ENCODE assay signal across 8 mouse cellular contexts in genomic region chr15:98881656-98882008, GRCm38 (mm10). TPM values are rescaled to one million over a fixed set of nuclear protein-coding genes. Genes with fewer than 3 reads are reported as not detected.
A peak's percentile ranks its signal among the peaks of the same experiment; 100 is the strongest.
DNase-seq lines count a peak whose midpoint lies in the region; ATAC-seq and TF ChIP-seq lines count a peak whose summit lies in the region.

No protein-coding gene starts in this region.

- no peaks in the 10 kb centered on the region for H3K36me3 ChIP-seq in liver, embryonic 12.5 days
- no peaks in the 10 kb centered on the region for H3K36me3 ChIP-seq in stomach, postnatal 0 days (ENCODE audit: control insufficient read depth, insufficient read depth, low read length)

- no peak for TF ChIP-seq POLR2A in cerebellum, adult 2 months (IDR thresholded peaks at IDR 0.05; ENCODE audit: borderline replicate concordance, insufficient read depth, low read length)

- H3K27ac ChIP-seq in cerebellum, adult 2 months (ENCODE audit: insufficient read depth, low read length) = 0 out of 2 replicates have a peak overlapping the region, but pooled peaks have one; percentile 10
- peak overlapping the region; percentile 80 for H3K27ac ChIP-seq in liver, embryonic 12.5 days
- H3K27ac ChIP-seq in stomach, postnatal 0 days (replicated peaks) = no peak overlapping the region

- TF ChIP-seq EP300 in stomach, postnatal 0 days (optimal IDR thresholded peaks at IDR 0.05) = no peak

- peak; percentile 22; the same call in 1 of the 2 replicates for ATAC-seq in liver, embryonic 12.5 days
- 0 out of 2 replicates have a peak, but pooled peaks have one; percentile 1 for ATAC-seq in stomach, postnatal 0 days (ENCODE audit: low FRiP score, low TSS enrichment)

- H3K9ac ChIP-seq in liver, embryonic 12.5 days = peak overlapping the region; percentile 53
- no peak overlapping the region for H3K9ac ChIP-seq in stomach, postnatal 0 days (ENCODE audit: low read length)

- no peak for DNase-seq in cerebellum, adult 2 months
- no peak for DNase-seq in cerebellum, adult 11 months
- DNase-seq in urinary bladder, adult 2 months (ENCODE audit: low spot score) = peak; percentile 18
- no peak for DNase-seq in urinary bladder, postnatal 14 days (ENCODE audit: low spot score)
- no peak for DNase-seq in stomach, postnatal 0 days (ENCODE audit: low spot score)
- DNase-seq in left cerebral cortex, postnatal 25 days (ENCODE audit: low spot score in 2 of 2) = no peak
- DNase-seq in thymus, adult 18-20 months = no peak

- H3K4me1 ChIP-seq in cerebellum, adult 2 months (ENCODE audit: control insufficient read depth, insufficient read depth, low read length) = no peaks in the 10 kb centered on the region
- peaks cover 37% of the 10 kb centered on the region for H3K4me1 ChIP-seq in liver, embryonic 12.5 days
- 0 out of 2 replicates have a peak, but pooled peaks cover 3% of the 10 kb centered on the region for H3K4me1 ChIP-seq in stomach, postnatal 0 days (replicated peaks; ENCODE audit: control insufficient read depth, insufficient read depth)

- WGBS in cerebellum, adult 2 months = 15% methylated on average over 5 of the region's 5 CpGs
- WGBS in liver, embryonic 12.5 days (ENCODE audit: insufficient replicate concordance) = 24% methylated on average over 5 of the region's 5 CpGs
- WGBS in stomach, postnatal 0 days = 5% methylated on average over 5 of the region's 5 CpGs

- no peak for TF ChIP-seq CTCF in cerebellum, adult 2 months (IDR thresholded peaks at IDR 0.05; ENCODE audit: borderline replicate concordance, insufficient read depth, low read depth, low read length)
- TF ChIP-seq CTCF in stomach, postnatal 0 days (IDR thresholded peaks at IDR 0.05; ENCODE audit: low read depth) = no peak

- no peaks in the 10 kb centered on the region for H3K27me3 ChIP-seq in cerebellum, adult 2 months (ENCODE audit: control insufficient read depth, insufficient read depth, low read length)
- H3K27me3 ChIP-seq in liver, embryonic 12.5 days (replicated peaks) = peaks cover 2% of the 10 kb centered on the region
- H3K27me3 ChIP-seq in stomach, postnatal 0 days (ENCODE audit: control insufficient read depth, insufficient read depth, low read length) = no peaks in the 10 kb centered on the region

- peak overlapping the region; percentile 96 for H3K4me2 ChIP-seq in liver, embryonic 12.5 days
- H3K4me2 ChIP-seq in stomach, postnatal 0 days (replicated peaks; ENCODE audit: low read depth) = peak overlapping the region; percentile 76

- peak overlapping the region; percentile 23 for H3K4me3 ChIP-seq in cerebellum, adult 2 months (replicated peaks; ENCODE audit: insufficient read depth, low read depth, low read length)
- peak overlapping the region; percentile 80 for H3K4me3 ChIP-seq in liver, embryonic 12.5 days
- peak overlapping the region; percentile 60 for H3K4me3 ChIP-seq in stomach, postnatal 0 days (ENCODE audit: low read depth, low read length)

- H3K9me3 ChIP-seq in liver, embryonic 12.5 days (replicated peaks) = no peaks in the 10 kb centered on the region
- H3K9me3 ChIP-seq in stomach, postnatal 0 days (ENCODE audit: control insufficient read depth, low read length) = no peaks in the 10 kb centered on the region

- intact Hi-C loops in left cerebral cortex, postnatal 25 days (cut with DNase I) = loop anchor here (2.0 to 10.0 kb wide), 2 partner anchors 37 to 213 kb away; partner anchors contain the start of genes Dnajc22 and Lmbr1l

RNA-seq across cellular contexts. Expression of gene Kmt2d, which starts 10.6 kb away (rescaled TPM):
- polyA plus RNA-seq in cerebellum, adult 2 months (2012; rRNA removed) = 49.9 and 52.6 TPM in 2 replicates
- 25.7 and 39.0 TPM in 2 replicates for polyA plus RNA-seq in urinary bladder, adult 2 months (2012; rRNA removed)
- 7.0 TPM in 2 replicates for polyA plus RNA-seq in liver, embryonic 12.5 days (2016; fragmentation: Nextera tagmentation; extraction: Ambion mirVana)
- polyA plus RNA-seq in stomach, postnatal 0 days (2015; fragmentation: Nextera tagmentation; extraction: Ambion mirVana) = 5.1 TPM in 2 replicates
- total RNA-seq in left cerebral cortex, postnatal 25 days (2021) = 10 to 100 TPM; 78.0 to 80.2 TPM

RNA-seq across cellular contexts. Expression of gene Rhebl1, which starts 12.7 kb away (rescaled TPM):
- 18.7 and 19.8 TPM in 2 replicates for polyA plus RNA-seq in cerebellum, adult 2 months (2012; rRNA removed)
- 10.2 and 12.4 TPM in 2 replicates for polyA plus RNA-seq in urinary bladder, adult 2 months (2012; rRNA removed)
- polyA plus RNA-seq in liver, embryonic 12.5 days (2016; fragmentation: Nextera tagmentation; extraction: Ambion mirVana) = 4.9 TPM in 2 replicates
- 3.9 and 4.1 TPM in 2 replicates for polyA plus RNA-seq in stomach, postnatal 0 days (2015; fragmentation: Nextera tagmentation; extraction: Ambion mirVana)
- total RNA-seq in left cerebral cortex, postnatal 25 days (2021) = 10 to 100 TPM in 1 of 2 experiments, 1 to 10 TPM in 1; 8.2 to 11.6 TPM

RNA-seq across cellular contexts. Expression of gene Dhh, which starts 16.7 kb away (rescaled TPM):
- 0.07 and 0.10 TPM in 2 replicates for polyA plus RNA-seq in cerebellum, adult 2 months (2012; rRNA removed)
- polyA plus RNA-seq in urinary bladder, adult 2 months (2012; rRNA removed) = 1.7 and 1.9 TPM in 2 replicates
- 0.25 and 0.32 TPM in 2 replicates for polyA plus RNA-seq in liver, embryonic 12.5 days (2016; fragmentation: Nextera tagmentation; extraction: Ambion mirVana)
- polyA plus RNA-seq in stomach, postnatal 0 days (2015; fragmentation: Nextera tagmentation; extraction: Ambion mirVana) = 0.89 and 1.1 TPM in 2 replicates
- under 1 TPM; 0.37 to 0.41 TPM for total RNA-seq in left cerebral cortex, postnatal 25 days (2021)

RNA-seq across cellular contexts. Expression of gene Lmbr1l, which starts 36.4 kb away (rescaled TPM):
- polyA plus RNA-seq in cerebellum, adult 2 months (2012; rRNA removed) = 37.5 and 39.7 TPM in 2 replicates
- polyA plus RNA-seq in urinary bladder, adult 2 months (2012; rRNA removed) = 32.8 and 43.4 TPM in 2 replicates
- 4.4 and 4.6 TPM in 2 replicates for polyA plus RNA-seq in liver, embryonic 12.5 days (2016; fragmentation: Nextera tagmentation; extraction: Ambion mirVana)
- 7.7 and 9.4 TPM in 2 replicates for polyA plus RNA-seq in stomach, postnatal 0 days (2015; fragmentation: Nextera tagmentation; extraction: Ambion mirVana)
- total RNA-seq in left cerebral cortex, postnatal 25 days (2021) = 10 to 100 TPM; 13.8 to 18.4 TPM

RNA-seq across cellular contexts. Expression of gene Prkag1, which starts 50.3 kb away (rescaled TPM):
- 90.3 and 93.6 TPM in 2 replicates for polyA plus RNA-seq in cerebellum, adult 2 months (2012; rRNA removed)
- polyA plus RNA-seq in urinary bladder, adult 2 months (2012; rRNA removed) = 83.1 and 89.5 TPM in 2 replicates
- polyA plus RNA-seq in liver, embryonic 12.5 days (2016; fragmentation: Nextera tagmentation; extraction: Ambion mirVana) = 114 TPM in 2 replicates
- 56.2 TPM in 2 replicates for polyA plus RNA-seq in stomach, postnatal 0 days (2015; fragmentation: Nextera tagmentation; extraction: Ambion mirVana)
- total RNA-seq in left cerebral cortex, postnatal 25 days (2021) = 10 to 100 TPM; 44.1 to 55.6 TPM

Comparison
In these comparisons a context has a peak if more than half of its experiments do, and no peak if none do; other contexts are left out.
1. H3K4me3 ChIP-seq: peak in every context shown above with its lines; median percentile 80 in liver, embryonic 12.5 days; 60 in stomach, postnatal 0 days; 23 in cerebellum, adult 2 months.